8 mouse cellular contexts compared by ENCODE assay signal in the genomic region with DNA sequence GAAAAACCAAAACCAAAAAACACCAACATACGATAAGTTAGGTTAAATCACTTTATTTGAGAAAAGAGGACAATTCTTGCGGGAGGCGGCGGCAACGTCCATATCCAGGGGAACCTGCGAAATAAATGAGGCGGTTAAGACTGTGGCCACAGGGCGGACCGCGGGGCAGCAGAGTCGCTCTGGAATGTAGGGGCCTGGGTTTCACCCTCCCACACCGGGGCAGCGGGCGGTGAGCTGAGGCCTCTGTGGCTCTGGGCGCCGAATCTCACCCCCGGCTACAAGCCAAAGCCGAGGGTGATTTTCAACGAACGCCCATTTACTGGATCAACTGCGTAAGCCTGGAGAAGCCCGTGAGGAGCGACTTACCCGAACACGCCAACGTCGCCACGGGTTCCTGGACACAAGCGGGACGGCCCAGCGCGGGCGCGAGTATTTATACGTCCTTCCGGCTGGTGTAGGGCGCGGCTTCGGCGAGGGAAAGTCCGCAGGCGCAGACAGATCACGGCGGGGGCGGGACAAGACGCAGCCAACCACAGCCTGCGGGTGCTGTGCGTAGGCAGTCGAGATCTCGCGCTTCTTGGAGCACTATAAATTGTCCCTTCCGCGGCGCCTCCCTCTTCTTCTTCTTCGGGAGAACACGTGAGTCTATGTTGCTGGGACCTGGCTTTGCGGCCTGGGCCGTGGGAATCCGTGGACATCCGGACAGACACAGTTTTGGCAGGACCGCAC. TPM values are rescaled to one million over a fixed set of nuclear protein-coding genes. Genes with fewer than 3 reads are reported as not detected.
DNase-seq lines count a peak whose midpoint lies in the region; ATAC-seq and TF ChIP-seq lines count a peak whose summit lies in the region.

No protein-coding gene starts in this region.

- TF ChIP-seq POLR2A in limb, embryonic 14.5 days (IDR thresholded peaks at IDR 0.05; ENCODE audit: borderline replicate concordance, extremely low read depth, insufficient read depth, insufficient read length): peak; percentile 97; the same call in 1 of the 2 replicates

- H3K9ac ChIP-seq in embryonic facial prominence, embryonic 14.5 days (ENCODE audit: low read depth, low read length): peak overlapping the region; percentile 96
- H3K9ac ChIP-seq in limb, embryonic 14.5 days (ENCODE audit: low read depth, low read length, severe bottlenecking): peak overlapping the region; percentile 93
- peak overlapping the region; percentile 94 for H3K9ac ChIP-seq in midbrain, postnatal 0 days (replicated peaks; ENCODE audit: low read length, poor library complexity, severe bottlenecking)

- WGBS in embryonic facial prominence, embryonic 14.5 days: under 1% methylated on average over 49 of the region's 61 CpGs
- under 1% methylated on average over 55 of the region's 61 CpGs for WGBS in limb, embryonic 14.5 days
- under 1% methylated on average over 61 of the region's 61 CpGs for WGBS in midbrain, postnatal 0 days

- ATAC-seq in embryonic facial prominence, embryonic 14.5 days (ENCODE audit: low read depth): peak; percentile 99
- ATAC-seq in limb, embryonic 14.5 days (ENCODE audit: low FRiP score, low read depth): peak; percentile 98
- ATAC-seq in midbrain, postnatal 0 days (ENCODE audit: low FRiP score): peak; percentile 96

- peak overlapping the region; percentile 81 for H3K4me2 ChIP-seq in embryonic facial prominence, embryonic 14.5 days (ENCODE audit: low read depth, low read length)
- peak overlapping the region; percentile 79 for H3K4me2 ChIP-seq in limb, embryonic 14.5 days (replicated peaks; ENCODE audit: low read depth, low read length, severe bottlenecking)
- peak overlapping the region; percentile 61 for H3K4me2 ChIP-seq in midbrain, postnatal 0 days (ENCODE audit: low read depth, low read length, poor library complexity, severe bottlenecking)

- H3K36me3 ChIP-seq in embryonic facial prominence, embryonic 14.5 days (ENCODE audit: control insufficient read depth, insufficient read depth, low read length): peaks cover 40% of the 10 kb centered on the region
- peaks cover 38% of the 10 kb centered on the region for H3K36me3 ChIP-seq in limb, embryonic 14.5 days (ENCODE audit: control insufficient read depth, insufficient read depth, low read length)
- peaks cover 13% of the 10 kb centered on the region; the same call in 1 of the 2 replicates for H3K36me3 ChIP-seq in midbrain, postnatal 0 days (ENCODE audit: insufficient read depth, low read length)

- H3K4me3 ChIP-seq in embryonic facial prominence, embryonic 14.5 days (ENCODE audit: low read depth, low read length): peak overlapping the region; percentile 91
- peak overlapping the region; percentile 90 for H3K4me3 ChIP-seq in limb, embryonic 14.5 days (replicated peaks; ENCODE audit: low read length)
- peak overlapping the region; percentile 74 for H3K4me3 ChIP-seq in midbrain, postnatal 0 days (ENCODE audit: low read depth, low read length)

- H3K4me1 ChIP-seq in embryonic facial prominence, embryonic 14.5 days (ENCODE audit: control insufficient read depth, insufficient read depth, low read length): peaks cover 15% of the 10 kb centered on the region
- peaks cover 21% of the 10 kb centered on the region for H3K4me1 ChIP-seq in limb, embryonic 14.5 days (ENCODE audit: control insufficient read depth, insufficient read depth, low read length)
- no peaks in the 10 kb centered on the region; the same call in none of the 2 replicates for H3K4me1 ChIP-seq in midbrain, postnatal 0 days (ENCODE audit: insufficient read depth, low read length)

- peak overlapping the region; percentile 87 for H3K27ac ChIP-seq in embryonic facial prominence, embryonic 14.5 days (replicated peaks; ENCODE audit: low read depth, low read length)
- peak overlapping the region; percentile 87 for H3K27ac ChIP-seq in limb, embryonic 14.5 days (replicated peaks; ENCODE audit: low read depth, low read length)
- H3K27ac ChIP-seq in midbrain, postnatal 0 days (ENCODE audit: low read depth, low read length): peak overlapping the region; percentile 87

- peak; percentile 99 for DNase-seq in 3T3-L1 (ENCODE audit: low read depth, low spot score)
- DNase-seq in adrenal gland, postnatal 4 days (ENCODE audit: low spot score in 2 of 2): peak; percentile 85 to 88
- DNase-seq in embryonic facial prominence, embryonic 14.5 days (ENCODE audit: low spot score): peak; percentile 99
- DNase-seq in heart, adult 8-10 months (ENCODE audit: low spot score): peak; percentile 97
- peak; percentile 99 for DNase-seq in kidney, adult 9 months
- peak; percentile 99 for DNase-seq in limb, embryonic 14.5 days (ENCODE audit: low spot score)
- peak; percentile 99 for DNase-seq in midbrain, postnatal 0 days (ENCODE audit: low spot score)
- DNase-seq in spleen, postnatal 14 days (ENCODE audit: low spot score in 2 of 2): peak; percentile 94 to 96

- no peaks in the 10 kb centered on the region for H3K9me3 ChIP-seq in embryonic facial prominence, embryonic 14.5 days (ENCODE audit: control insufficient read depth, low read length)
- no peaks in the 10 kb centered on the region for H3K9me3 ChIP-seq in limb, embryonic 14.5 days (ENCODE audit: control insufficient read depth, low read length)
- H3K9me3 ChIP-seq in midbrain, postnatal 0 days (ENCODE audit: low read length): no peaks in the 10 kb centered on the region

- TF ChIP-seq CTCF in midbrain, postnatal 0 days (IDR thresholded peaks at IDR 0.05): peak; percentile 15; the same call in 1 of the 2 replicates

- H3K27me3 ChIP-seq in embryonic facial prominence, embryonic 14.5 days (replicated peaks; ENCODE audit: control insufficient read depth, insufficient read depth, low read length): no peaks in the 10 kb centered on the region
- no peaks in the 10 kb centered on the region for H3K27me3 ChIP-seq in limb, embryonic 14.5 days (ENCODE audit: control insufficient read depth, insufficient read depth, low read length)
- H3K27me3 ChIP-seq in midbrain, postnatal 0 days (ENCODE audit: insufficient read depth, low read length): no peaks in the 10 kb centered on the region

RNA-seq across cellular contexts. Expression of gene Rps2, which starts 1.7 kb away (rescaled TPM):
- total RNA-seq in adrenal gland, postnatal 4 days (2021): 100 to 1,000 TPM; 867 to 881 TPM
- polyA plus RNA-seq in embryonic facial prominence, embryonic 14.5 days (2014; fragmentation: Nextera tagmentation; extraction: Ambion mirVana): 1,571 and 1,579 TPM in 2 replicates
- total RNA-seq in heart, adult 8-10 months (2022): 100 to 1,000 TPM; 631 to 768 (median 679) TPM
- polyA plus RNA-seq in limb, embryonic 14.5 days (2012; rRNA removed): 2,709 and 3,185 TPM in 2 replicates
- 1,651 and 1,722 TPM in 2 replicates for polyA plus RNA-seq in limb, embryonic 14.5 days (2014; fragmentation: Nextera tagmentation; extraction: Ambion mirVana)
- total RNA-seq in midbrain, postnatal 0 days (2014; rRNA removed): 2,209 and 2,389 TPM in 2 replicates
- polyA plus RNA-seq in midbrain, postnatal 0 days (2015; fragmentation: Nextera tagmentation; extraction: Ambion mirVana): 749 and 802 TPM in 2 replicates

RNA-seq across cellular contexts. Expression of gene Rnf151, which starts 1.8 kb away (rescaled TPM):
- total RNA-seq in adrenal gland, postnatal 4 days (2021): not detected
- polyA plus RNA-seq in embryonic facial prominence, embryonic 14.5 days (2014; fragmentation: Nextera tagmentation; extraction: Ambion mirVana): 0.17 TPM in 1 of 2 replicates, not detected in the other
- under 1 TPM in 1 of 4 experiments, not detected in 3; 0.23 TPM for total RNA-seq in heart, adult 8-10 months (2022)
- 0.85 and 0.98 TPM in 2 replicates for polyA plus RNA-seq in limb, embryonic 14.5 days (2012; rRNA removed)
- 0.19 and 0.40 TPM in 2 replicates for polyA plus RNA-seq in limb, embryonic 14.5 days (2014; fragmentation: Nextera tagmentation; extraction: Ambion mirVana)
- not detected in 2 replicates for total RNA-seq in midbrain, postnatal 0 days (2014; rRNA removed)
- polyA plus RNA-seq in midbrain, postnatal 0 days (2015; fragmentation: Nextera tagmentation; extraction: Ambion mirVana): not detected in 2 replicates

RNA-seq across cellular contexts. Expression of gene Ndufb10, which starts 4.6 kb away (rescaled TPM):
- 100 to 1,000 TPM; 210 to 213 TPM for total RNA-seq in adrenal gland, postnatal 4 days (2021)
- 233 and 267 TPM in 2 replicates for polyA plus RNA-seq in embryonic facial prominence, embryonic 14.5 days (2014; fragmentation: Nextera tagmentation; extraction: Ambion mirVana)
- total RNA-seq in heart, adult 8-10 months (2022): 1,000 to 10,000 TPM in 1 of 4 experiments, 100 to 1,000 TPM in 3; 975 to 1,073 (median 990) TPM
- 178 and 192 TPM in 2 replicates for polyA plus RNA-seq in limb, embryonic 14.5 days (2012; rRNA removed)
- polyA plus RNA-seq in limb, embryonic 14.5 days (2014; fragmentation: Nextera tagmentation; extraction: Ambion mirVana): 235 and 237 TPM in 2 replicates
- 150 and 170 TPM in 2 replicates for total RNA-seq in midbrain, postnatal 0 days (2014; rRNA removed)
- polyA plus RNA-seq in midbrain, postnatal 0 days (2015; fragmentation: Nextera tagmentation; extraction: Ambion mirVana): 344 and 349 TPM in 2 replicates

RNA-seq across cellular contexts. Expression of gene Rpl3l, which starts 8.0 kb away (rescaled TPM):
- total RNA-seq in adrenal gland, postnatal 4 days (2021): 1 to 10 TPM; 5.9 to 6.9 TPM
- 0.39 TPM in 1 of 2 replicates, not detected in the other for polyA plus RNA-seq in embryonic facial prominence, embryonic 14.5 days (2014; fragmentation: Nextera tagmentation; extraction: Ambion mirVana)
- 100 to 1,000 TPM; 389 to 453 (median 417) TPM for total RNA-seq in heart, adult 8-10 months (2022)
- polyA plus RNA-seq in limb, embryonic 14.5 days (2012; rRNA removed): not detected in 2 replicates
- 0.19 TPM in 1 of 2 replicates, not detected in the other for polyA plus RNA-seq in limb, embryonic 14.5 days (2014; fragmentation: Nextera tagmentation; extraction: Ambion mirVana)
- total RNA-seq in midbrain, postnatal 0 days (2014; rRNA removed): not detected in 2 replicates
- polyA plus RNA-seq in midbrain, postnatal 0 days (2015; fragmentation: Nextera tagmentation; extraction: Ambion mirVana): 0.21 and 0.37 TPM in 2 replicates

RNA-seq across cellular contexts. Expression of gene Tbl3, which starts 12.2 kb away (rescaled TPM):
- total RNA-seq in adrenal gland, postnatal 4 days (2021): 10 to 100 TPM; 37.8 to 40.9 TPM
- 50.1 and 67.2 TPM in 2 replicates for polyA plus RNA-seq in embryonic facial prominence, embryonic 14.5 days (2014; fragmentation: Nextera tagmentation; extraction: Ambion mirVana)
- 10 to 100 TPM; 14.4 to 21.6 (median 17.3) TPM for total RNA-seq in heart, adult 8-10 months (2022)
- polyA plus RNA-seq in limb, embryonic 14.5 days (2012; rRNA removed): 62.1 and 72.1 TPM in 2 replicates
- polyA plus RNA-seq in limb, embryonic 14.5 days (2014; fragmentation: Nextera tagmentation; extraction: Ambion mirVana): 62.8 and 73.9 TPM in 2 replicates
- 44.0 and 56.4 TPM in 2 replicates for total RNA-seq in midbrain, postnatal 0 days (2014; rRNA removed)
- polyA plus RNA-seq in midbrain, postnatal 0 days (2015; fragmentation: Nextera tagmentation; extraction: Ambion mirVana): 38.2 and 46.7 TPM in 2 replicates

Comparison
In these comparisons a context has a peak if more than half of its experiments do, and no peak if none do; other contexts are left out.
1. Peak in every context shown above with its lines: DNase-seq, ATAC-seq, H3K4me3 ChIP-seq and H3K27ac ChIP-seq.